Mouse (Mus musculus) gastrocnemius, adult 2 months (tissue): ENCODE data around the gene Pcf11. TPM values are rescaled to one million over a fixed set of nuclear protein-coding genes. Genes with fewer than 3 reads are reported as not detected.

Experiments
- DNase-seq: peaks from one replicate; pipeline ENCODE4 v3.0.0; 2022
- H3K27ac ChIP-seq: fragments of 200-600 bp; 2 replicates; pipeline ENCODE4 v1.8.1; 2022; ENCODE audit warnings: mild to moderate bottlenecking
- H3K4me3 ChIP-seq: fragments of 200-600 bp; 2 replicates; pipeline ENCODE4 v1.8.1; 2022; ENCODE audit warnings: mild to moderate bottlenecking, moderate library complexity
- CTCF ChIP-seq: fragments of 200-600 bp; IDR thresholded peaks from 2 replicates; pipeline ENCODE4 v1.8.1; 2022; ENCODE audit warnings: antibody characterized with exemption, mild to moderate bottlenecking, moderate library complexity
- intact Hi-C: fragments of 180-260 bp; cut with DNase I; formaldehyde crosslinking; loops from one replicate; pipeline ENCODE4 v1.15.1; 2025
- total RNA-seq, 2 experiments: library from RNA; stranded (reverse); gene quantifications; 2 replicates each; pipeline ENCODE4 v1.2.3; 2021

Gene Pcf11
- total RNA-seq, 2 experiments from 2014 or later, result 19.2 to 25.9 TPM

DNA sequence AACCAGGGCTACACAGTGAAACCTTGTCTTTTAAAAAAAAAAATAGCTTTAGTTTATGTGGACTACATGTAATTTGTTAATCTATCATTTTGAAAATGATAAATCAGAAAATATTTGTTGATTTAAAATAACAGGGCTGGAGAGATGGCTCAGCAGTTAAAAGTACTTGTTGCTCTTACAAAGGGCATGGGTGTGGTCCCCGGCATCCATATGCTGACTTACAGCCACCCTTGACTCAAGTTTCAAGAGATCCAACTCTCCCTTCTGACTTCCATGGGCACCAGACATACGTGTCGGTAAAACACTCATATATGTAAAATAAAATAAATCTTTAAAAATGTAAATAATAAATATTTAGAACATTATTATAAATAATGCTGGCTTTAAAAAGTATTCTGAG, 5.4 kb upstream of the Pcf11 start:
- Histone ChIP-seq H3K27ac (no peak overlapping the region), H3K4me3 (no peak overlapping the region)
- no peak for TF ChIP-seq CTCF
- intact Hi-C loops, result no loop called here
- DNase-seq, result no peak

DNA sequence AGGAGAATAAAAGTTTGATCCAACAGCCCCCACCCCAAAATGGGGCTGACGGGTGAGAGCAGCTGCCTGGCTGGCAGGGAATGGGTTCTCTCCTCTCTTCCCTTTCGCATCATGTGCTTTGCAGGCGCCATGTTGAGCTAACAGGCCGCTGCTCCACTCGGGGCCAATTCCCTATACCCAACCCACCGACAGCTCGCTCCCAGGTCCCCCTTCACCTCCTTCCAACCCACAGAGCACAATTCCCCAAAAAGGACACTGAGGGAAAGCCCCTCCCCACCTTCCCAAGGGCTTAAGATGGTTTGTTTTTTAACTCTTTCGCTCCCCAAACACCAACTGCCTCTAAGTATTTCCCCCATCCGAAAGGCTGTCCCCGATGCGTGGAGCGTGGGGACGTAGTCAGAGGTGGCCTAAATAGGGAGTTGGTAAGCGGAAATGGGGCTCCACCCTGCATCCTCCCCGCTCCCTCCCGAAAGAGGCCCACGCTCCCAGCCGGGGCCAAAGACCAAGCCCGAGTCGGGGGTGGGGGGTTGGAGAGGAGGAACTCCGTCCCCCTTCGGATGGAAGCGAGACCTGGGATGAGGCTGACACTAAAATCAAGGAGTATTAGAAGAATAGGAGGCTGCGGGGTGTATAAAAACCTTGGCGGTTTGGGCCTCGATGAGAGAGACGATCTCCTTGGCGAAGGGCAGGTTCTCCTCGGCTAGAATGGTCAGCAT, 785 bp downstream of the Pcf11 start:
- H3K27ac ChIP-seq, result peak overlapping the region; percentile 100
- intact Hi-C loops, result loop anchor here (1.0 to 5.0 kb wide), 3 partner anchors 32 to 158 kb away; partner anchors contain the start of genes Ankrd42 and Rab30
- no peak for TF ChIP-seq CTCF

DNA sequence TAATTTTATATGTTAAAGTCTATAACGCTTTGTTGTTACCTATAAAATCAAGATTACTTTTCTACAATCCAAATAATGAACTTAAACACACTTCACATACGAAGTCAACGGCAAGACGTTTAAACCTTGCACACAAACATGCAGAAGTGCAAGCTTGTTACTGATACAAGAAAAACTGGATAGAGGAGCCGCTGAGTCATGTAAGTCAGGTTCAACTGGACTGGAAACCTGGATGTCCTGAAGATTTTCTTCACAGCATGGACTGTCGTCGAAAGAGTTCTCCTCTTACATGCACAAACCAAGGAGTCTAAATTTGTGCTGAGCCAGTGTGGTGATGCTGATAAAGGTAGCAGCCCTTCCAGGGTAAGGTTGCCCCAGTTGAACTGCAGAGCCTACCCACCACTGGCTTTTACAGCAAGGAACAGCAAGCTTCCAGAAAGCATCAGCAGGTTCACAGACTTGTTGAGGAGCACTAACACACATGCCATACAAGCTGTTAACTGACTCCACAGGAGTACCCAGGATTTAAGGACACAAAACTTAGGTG, 3.4 kb downstream of the Pcf11 start:
- intact Hi-C loops, result loop anchor here (5.0 kb wide), 1 partner anchor 161 kb away; no protein-coding TSS in a partner anchor
- Histone ChIP-seq H3K27ac (peak overlapping the region; percentile 100), H3K4me3 (peak overlapping the region; percentile 89)
- no peak for TF ChIP-seq CTCF
- DNase-seq, result no peak

More for the DNA sequence above, 785 bp downstream of the Pcf11 start:
- peak; percentile 71 for DNase-seq
- peak overlapping the region; percentile 89 for H3K4me3 ChIP-seq

DNA sequence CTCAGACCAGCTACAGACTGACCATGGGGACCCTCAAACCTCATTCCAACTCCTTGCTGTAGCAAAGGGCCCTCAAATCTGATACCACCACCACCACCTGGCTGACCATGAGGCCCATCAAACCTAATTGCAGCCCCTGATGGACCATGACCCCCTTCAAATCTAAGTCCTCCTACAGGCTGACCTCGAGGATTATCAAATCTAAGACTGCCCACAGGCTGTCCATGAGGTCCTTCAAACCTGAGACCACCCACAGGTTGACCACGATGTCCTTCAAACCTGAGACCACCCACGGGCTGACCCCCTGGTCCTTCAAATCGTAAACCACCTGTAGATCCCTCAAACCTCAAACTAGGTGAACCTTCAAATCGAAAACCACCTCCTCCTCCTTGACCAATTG, 11.7 kb downstream of the Pcf11 start:
- intact Hi-C loops, result no loop called here
- H3K4me3 ChIP-seq, result no peak overlapping the region
- TF ChIP-seq CTCF, result no peak
- H3K27ac ChIP-seq, result no peak overlapping the region
- no peak for DNase-seq

DNA sequence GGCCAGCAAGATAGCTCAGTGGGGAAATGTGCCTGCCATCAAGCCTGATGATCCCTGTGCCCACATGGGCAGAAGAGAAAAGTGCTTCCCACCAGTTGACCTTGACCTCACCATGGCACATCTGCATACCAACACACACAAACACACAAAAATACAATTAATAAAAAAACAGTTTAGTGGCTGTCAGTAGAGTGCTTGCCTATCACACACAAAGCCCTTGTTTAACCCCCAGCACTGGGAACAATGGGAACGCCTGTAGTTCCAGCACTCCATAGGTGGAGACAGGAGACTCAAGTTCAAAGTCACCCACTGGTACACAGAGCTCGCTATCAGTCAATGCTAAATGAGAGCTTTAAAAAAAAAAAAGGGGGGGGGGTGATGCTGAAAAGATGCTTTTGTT, 13.3 kb downstream of the Pcf11 start:
- no peak for DNase-seq
- Histone ChIP-seq H3K4me3 (no peak overlapping the region), H3K27ac (no peak overlapping the region)
- no peak for TF ChIP-seq CTCF
- intact Hi-C loops, result no loop called here

DNA sequence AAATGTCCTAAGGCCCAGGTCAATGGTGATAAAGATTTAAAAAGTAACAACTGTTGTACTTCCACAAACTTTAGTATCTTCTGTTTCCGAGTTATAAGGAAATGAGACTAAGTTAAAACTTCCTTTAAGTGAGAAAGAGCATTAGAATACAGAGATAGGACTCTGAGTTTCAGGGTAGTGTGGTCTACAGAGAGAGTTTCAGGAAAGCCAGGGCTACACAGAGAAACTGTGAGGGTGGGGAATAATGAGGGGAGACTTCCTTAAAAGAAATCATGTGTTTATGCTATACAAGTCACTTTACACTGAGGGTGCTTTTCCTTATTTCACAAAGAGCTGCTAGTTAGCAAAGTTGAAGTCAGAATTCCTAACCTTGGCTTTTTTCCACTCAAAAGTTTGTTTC, 16.4 kb downstream of the Pcf11 start:
- no peak for TF ChIP-seq CTCF
- intact Hi-C loops, result no loop called here
- Histone ChIP-seq H3K27ac (no peak overlapping the region), H3K4me3 (no peak overlapping the region)
- DNase-seq, result no peak

DNA sequence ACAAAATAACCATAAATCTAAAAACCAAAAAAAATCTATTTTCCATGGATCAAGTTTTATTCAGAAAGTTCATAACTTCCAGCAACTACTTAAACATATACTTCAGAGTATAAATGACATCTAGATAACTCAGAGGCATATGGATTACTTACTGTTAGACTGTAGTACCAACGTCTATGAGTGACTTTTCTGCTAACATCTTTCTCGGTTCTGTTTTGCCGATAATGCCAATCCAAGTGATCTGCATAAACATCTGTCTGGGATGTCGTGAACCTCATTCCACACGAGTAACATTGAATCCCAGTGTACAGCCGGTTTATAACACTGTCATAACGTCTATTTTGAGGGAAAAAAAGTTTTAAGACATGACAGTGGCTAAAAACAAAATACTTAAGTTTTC, 21.9 kb downstream of the Pcf11 start:
- DNase-seq, result no peak
- no peak overlapping the region for H3K4me3 ChIP-seq
- TF ChIP-seq CTCF, result no peak
- H3K27ac ChIP-seq, result no peak overlapping the region
- intact Hi-C loops, result no loop called here

DNA sequence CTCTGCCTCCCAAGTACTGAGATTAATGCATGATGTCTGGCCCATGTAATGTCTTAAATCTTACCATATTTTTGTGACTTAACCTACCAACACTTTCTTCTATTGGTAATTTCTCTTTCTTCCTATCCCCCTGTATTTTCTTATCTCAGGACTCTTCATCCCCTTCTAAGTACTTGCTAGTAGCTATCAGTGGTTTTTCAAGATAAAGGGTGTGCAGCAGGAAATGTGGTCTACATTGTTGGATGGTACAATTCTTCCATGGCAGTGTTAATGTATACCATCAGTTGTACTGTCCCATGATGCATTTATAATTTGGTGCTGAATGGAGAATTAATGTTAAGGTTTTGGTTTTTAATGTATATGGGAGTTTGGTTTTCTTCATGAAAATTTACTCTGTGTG, 27.4 kb downstream of the Pcf11 start:
- no peak for TF ChIP-seq CTCF
- no peak for DNase-seq
- intact Hi-C loops, result loop anchor here (5.0 kb wide), 1 partner anchor 90 kb away; no protein-coding TSS in a partner anchor

DNA sequence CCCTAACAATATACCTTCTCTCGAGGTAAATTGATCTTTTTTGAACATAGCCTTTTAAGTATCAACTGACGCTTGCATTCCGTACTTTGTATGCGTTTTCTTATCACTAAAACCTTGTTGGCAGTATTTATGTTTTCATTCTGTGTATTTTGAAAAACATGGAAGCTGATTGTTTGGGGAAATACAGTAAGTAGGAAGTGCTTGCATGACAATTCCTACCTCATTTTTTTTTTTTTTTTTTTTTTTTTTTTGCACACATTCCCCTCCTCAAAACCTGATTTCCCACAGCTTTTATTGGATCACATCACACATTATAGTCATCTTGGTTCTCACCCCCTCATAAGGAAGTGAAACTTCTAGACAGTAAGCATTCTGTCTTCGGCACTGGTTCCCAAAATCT, 31.7 kb downstream of the Pcf11 start:
- intact Hi-C loops, result loop anchor here (5.0 to 10.0 kb wide), 2 partner anchors 73 to 189 kb away; partner anchors contain the start of gene Ccdc90b
- Histone ChIP-seq H3K27ac (no peak overlapping the region), H3K4me3 (peak overlapping the region; percentile 98)
- DNase-seq, result no peak
- no peak for TF ChIP-seq CTCF

More for the DNA sequence above, 27.4 kb downstream of the Pcf11 start:
- no peak overlapping the region for H3K4me3 ChIP-seq
- no peak overlapping the region for H3K27ac ChIP-seq

DNA sequence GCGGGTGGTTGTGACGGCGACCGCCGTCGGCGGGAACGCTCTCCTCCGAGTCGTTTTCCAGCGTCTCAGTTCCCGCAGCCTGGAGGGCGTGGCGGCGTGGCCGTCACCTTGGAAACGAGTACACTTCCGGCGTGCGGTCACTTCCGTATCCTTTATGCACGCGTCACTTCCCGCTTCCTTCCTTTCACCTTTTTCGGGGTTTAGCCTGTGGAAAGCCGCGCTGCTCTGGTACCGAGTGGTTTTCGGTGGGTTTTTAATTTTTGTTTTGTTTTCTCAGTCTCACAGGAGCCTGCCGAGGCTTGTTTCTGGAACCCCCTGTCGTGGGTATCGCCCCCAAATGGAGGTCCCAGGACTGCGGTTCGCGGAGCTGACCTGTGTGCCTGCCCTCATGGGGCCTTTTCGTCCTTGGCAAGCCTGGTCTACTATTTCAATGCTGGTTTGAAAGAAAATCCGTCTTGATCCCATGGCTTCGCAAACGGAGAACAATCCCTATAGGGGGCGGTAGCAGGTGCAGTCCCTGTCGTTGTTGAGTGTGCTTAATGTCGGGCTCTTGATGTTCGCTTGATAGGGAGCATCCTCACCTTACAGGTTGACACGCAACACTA, 32.6 kb downstream of the Pcf11 start, which contains the start of gene Ankrd42:
TSS of gene Ankrd42 (minus strand) at position 122 of the 605 bp plus-strand sequence.
- TF ChIP-seq CTCF, result peak; percentile 40
- Histone ChIP-seq H3K4me3 (peak within 1 kb of the TSS; percentile 98), H3K27ac (peak within 1 kb of the TSS; percentile 94)
- intact Hi-C loops, result loop anchor here (1.0 to 10.0 kb wide), 3 partner anchors 32 to 190 kb away; partner anchors contain the start of genes Ccdc90b and Pcf11
- peak; percentile 94 for DNase-seq

DNA sequence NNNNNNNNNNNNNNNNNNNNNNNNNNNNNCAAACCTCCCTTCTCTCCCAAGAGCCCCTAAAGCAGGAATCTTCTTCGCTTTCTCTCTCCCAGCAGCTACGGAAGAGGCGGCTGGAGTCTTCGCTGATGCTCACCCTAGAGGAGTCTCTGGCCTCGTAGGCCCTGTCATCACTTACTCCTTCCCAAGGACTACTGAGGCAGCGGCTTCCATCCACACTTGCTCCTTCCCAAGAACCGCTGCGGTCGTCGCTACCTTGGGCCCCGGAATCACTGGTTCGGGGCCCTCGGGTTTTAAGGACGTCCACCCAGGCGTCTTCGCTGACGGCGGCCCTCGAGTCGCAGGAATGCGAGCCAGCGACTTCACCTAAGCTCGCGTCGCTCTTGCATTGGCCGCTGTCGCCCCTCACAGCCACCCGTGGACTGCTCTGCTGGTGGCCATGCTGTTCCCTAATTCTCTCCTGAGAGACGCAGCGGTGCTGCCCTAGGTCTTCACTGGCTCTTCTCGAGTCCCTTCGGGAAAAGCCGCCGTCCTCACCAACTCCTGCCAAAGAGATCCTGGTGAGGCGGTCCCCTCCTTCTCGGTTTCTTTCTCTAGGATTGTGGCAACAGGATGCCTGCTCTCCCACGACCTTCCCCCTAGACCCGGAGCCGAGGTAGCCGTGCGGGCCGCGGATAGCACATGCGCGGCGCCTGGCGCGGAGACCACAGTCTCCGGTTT, 33.3 kb downstream of the Pcf11 start:
- intact Hi-C loops, result loop anchor here (1.0 to 10.0 kb wide), 3 partner anchors 33 to 191 kb away; partner anchors contain the start of genes Ccdc90b and Pcf11
- H3K27ac ChIP-seq, result peak overlapping the region; percentile 94
- peak overlapping the region; percentile 98 for H3K4me3 ChIP-seq
- DNase-seq, result peak; percentile 25
- TF ChIP-seq CTCF, result no peak

DNA sequence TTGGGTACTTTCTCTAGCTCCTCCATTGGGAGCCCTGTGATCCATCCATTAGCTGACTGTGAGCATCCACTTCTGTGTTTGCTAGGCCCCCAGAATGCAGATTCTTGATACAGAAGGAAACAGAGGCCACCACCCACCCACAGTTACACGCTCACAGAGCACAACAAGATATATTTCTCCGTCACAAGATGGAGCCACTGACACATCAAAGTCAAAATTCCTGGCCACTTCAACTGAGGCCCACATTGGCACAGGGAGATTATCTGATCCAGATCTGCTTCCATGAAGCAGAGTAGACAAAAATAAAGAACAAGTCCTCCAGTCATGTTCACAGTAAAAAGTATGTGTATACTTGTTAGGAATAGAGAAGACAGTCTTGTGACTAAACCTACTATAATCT, 39.6 kb downstream of the Pcf11 start:
- peak; percentile 59 for TF ChIP-seq CTCF

More for the DNA sequence above, 39.6 kb downstream of the Pcf11 start:
- H3K4me3 ChIP-seq, result no peak overlapping the region
- DNase-seq, result peak; percentile 30
- intact Hi-C loops, result loop anchor here (2.0 to 10.0 kb wide), 2 partner anchors 65 to 237 kb away; partner anchors contain the start of gene Ccdc90b
- H3K27ac ChIP-seq, result no peak overlapping the region
